Mouse (Mus musculus) limb, embryonic 14.5 days (tissue): Measurements from ENCODE around the gene Rhbdl1. TPM values are rescaled to one million over a fixed set of nuclear protein-coding genes. Genes with fewer than 3 reads are reported as not detected.
"Not testable (repeated sequence)": the region's sequence is repeated elsewhere in the genome, so short reads cannot be mapped to it uniquely, and the experiment has no call there.

Source experiments
- ATAC-seq: fragments of 200-750 bp; cut with Nextera tagmentation; 2 replicates; pipeline ENCODE4 v1.8.0; 2017; ENCODE audit warnings: low read depth, moderate number of reproducible peaks, moderate TSS enrichment; ENCODE audit not compliant: low FRiP score
- DNase-seq: peaks from one replicate; pipeline ENCODE4 v3.0.0-alpha.2; 2015; ENCODE audit warnings: low spot score
- H3K27ac ChIP-seq: fragments of 300-500 bp; sonication (generic); replicated peaks from 2 replicates; pipeline ENCODE4 v1.5.1; 2014; ENCODE audit warnings: low read depth, mild to moderate bottlenecking, low read length, moderate library complexity, mixed read lengths
- H3K27me3 ChIP-seq: fragments of 300-500 bp; sonication (generic); 2 replicates; pipeline ENCODE4 v1.6.1; 2014; ENCODE audit warnings: low read length, mixed read lengths; ENCODE audit not compliant: control insufficient read depth, insufficient read depth
- H3K36me3 ChIP-seq: fragments of 300-500 bp; sonication (generic); 2 replicates; pipeline ENCODE4 v1.6.1; 2014; ENCODE audit warnings: mild to moderate bottlenecking, low read length, moderate library complexity, mixed read lengths; ENCODE audit not compliant: control insufficient read depth, insufficient read depth
- H3K4me1 ChIP-seq: fragments of 300-500 bp; sonication (generic); 2 replicates; pipeline ENCODE4 v1.6.1; 2014; ENCODE audit warnings: antibody characterized with exemption, low read length, mixed read lengths; ENCODE audit not compliant: control insufficient read depth, insufficient read depth
- H3K4me2 ChIP-seq: fragments of 300-500 bp; sonication (generic); replicated peaks from 2 replicates; pipeline ENCODE4 v1.6.1; 2014; ENCODE audit warnings: low read depth, mild to moderate bottlenecking, low read length, moderate library complexity; ENCODE audit not compliant: severe bottlenecking
- H3K4me3 ChIP-seq: fragments of 300-500 bp; sonication (generic); replicated peaks from 2 replicates; pipeline ENCODE4 v1.5.1; 2014; ENCODE audit warnings: low read length
- H3K9ac ChIP-seq: fragments of 300-500 bp; sonication (generic); 2 replicates; pipeline ENCODE4 v1.6.1; 2014; ENCODE audit warnings: mild to moderate bottlenecking, low read depth, low read length, moderate library complexity; ENCODE audit not compliant: severe bottlenecking
- H3K9me3 ChIP-seq: fragments of 300-500 bp; sonication (generic); 2 replicates; pipeline ENCODE4 v1.6.1; 2016; ENCODE audit warnings: low read length; ENCODE audit not compliant: control insufficient read depth
- POLR2A ChIP-seq: fragments of 200-500 bp; IDR thresholded peaks from 2 replicates; pipeline ENCODE4 v1.8.0; 2012; ENCODE audit warnings: inconsistent platforms, mild to moderate bottlenecking, moderate library complexity, borderline replicate concordance; ENCODE audit not compliant: insufficient read depth, insufficient read length; ENCODE audit errors: extremely low read depth
- WGBS: fragments of 180-500 bp; shearing (Covaris S2); extraction: QIAGEN DNeasy Blood & Tissue Kit; methylation state at CpG from one replicate; pipeline ENCODE4 v1.1.7; 2014; 5-methylcytosine and 5-hydroxymethylcytosine counted together
- polyA plus RNA-seq, 2 experiments: library from polyadenylated mRNA; depleted of rRNA in 1 of 2; stranded (reverse) in 1 of 2; unstranded in 1 of 2; fragments of >200 nt; fragmentation: Nextera tagmentation in 1 of 2; extraction: Ambion mirVana in 1 of 2; gene quantifications; 2 replicates each; pipeline versions ENCODE4 v1.2.1 to v1.2.3; 2012 to 2014

Rhbdl1 gene
- polyA plus RNA-seq, 2 experiments = 2.3 to 11.7 TPM

DNA sequence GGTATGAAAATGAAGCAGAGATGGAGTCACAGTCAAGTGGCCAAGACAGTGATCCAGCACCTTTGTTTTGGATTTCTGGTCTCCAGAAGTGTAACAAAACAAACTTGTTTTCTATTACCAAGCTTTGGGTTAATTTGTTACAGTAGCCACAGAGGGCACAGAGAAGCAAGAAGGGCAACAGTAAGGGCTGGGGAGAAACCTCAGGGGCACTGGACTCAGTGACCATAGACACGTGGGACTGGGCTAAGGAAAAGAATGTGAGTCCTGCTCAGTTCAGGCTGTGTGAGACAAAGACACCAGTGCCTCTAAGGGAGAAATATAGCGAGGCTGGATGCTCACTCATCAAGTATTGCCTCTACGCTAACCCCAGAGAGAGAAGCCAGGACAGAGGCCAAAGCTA is 35.6 kb upstream of the Rhbdl1 start:
- no peak for DNase-seq

DNA sequence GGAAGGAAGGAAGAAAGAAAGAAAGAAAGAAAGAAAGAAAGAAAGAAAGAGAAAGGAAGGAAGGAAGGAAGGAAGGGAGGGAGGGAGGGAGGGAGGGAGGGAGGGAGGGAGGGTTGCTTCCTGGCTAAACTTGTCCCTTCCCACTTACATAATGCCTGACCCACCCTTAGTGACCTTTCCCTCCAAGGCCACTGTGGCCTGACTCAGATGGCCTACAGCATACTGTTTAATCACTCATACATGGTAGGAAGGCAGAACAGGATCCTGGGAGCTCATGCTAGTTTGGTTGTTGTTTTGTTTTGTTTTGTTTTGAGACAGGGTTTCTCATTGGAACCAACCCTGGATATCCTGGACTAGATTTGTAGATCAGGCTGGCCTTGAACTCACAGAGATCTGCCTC is 34.5 kb upstream of the Rhbdl1 start:
- not testable (repeated sequence) for H3K27ac ChIP-seq, H3K27me3 ChIP-seq, H3K4me2 ChIP-seq, DNase-seq, H3K36me3 ChIP-seq, H3K4me3 ChIP-seq, ATAC-seq, H3K9ac ChIP-seq, H3K9me3 ChIP-seq
- H3K4me1 ChIP-seq = peaks cover 20% of the 10 kb centered on the region

More for the DNA sequence above, 35.6 kb upstream of the Rhbdl1 start:
- H3K4me3 ChIP-seq = no peak overlapping the region
- WGBS = 80% methylated on average over 3 of the region's 3 CpGs
- no peaks in the 10 kb centered on the region for H3K9me3 ChIP-seq
- no peak overlapping the region for H3K9ac ChIP-seq
- peaks cover 2% of the 10 kb centered on the region; the same call in 1 of the 2 replicates for H3K36me3 ChIP-seq
- H3K4me2 ChIP-seq = no peak overlapping the region
- peaks cover 18% of the 10 kb centered on the region for H3K4me1 ChIP-seq
- TF ChIP-seq POLR2A = no peak
- no peaks in the 10 kb centered on the region for H3K27me3 ChIP-seq
- no peak for ATAC-seq
- no peak overlapping the region for H3K27ac ChIP-seq

DNA sequence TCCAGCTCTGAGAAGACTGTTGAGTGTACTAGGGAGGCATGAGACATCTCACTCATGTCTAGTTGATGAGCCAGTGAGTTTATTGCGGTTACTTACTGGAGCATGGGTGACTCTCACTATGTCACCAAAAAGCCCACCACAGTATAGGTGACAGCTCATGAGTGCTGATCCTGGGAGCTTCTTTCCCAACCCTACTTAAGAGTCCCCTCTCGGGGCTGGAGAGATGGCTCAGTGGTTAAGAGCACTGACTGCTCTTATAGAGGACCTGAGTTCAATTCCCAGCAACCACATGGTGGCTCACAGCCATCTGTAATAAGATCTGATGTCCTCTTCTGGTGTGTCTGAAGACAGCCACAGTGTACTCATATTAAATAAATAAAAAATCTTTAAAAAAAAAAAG is 32.9 kb upstream of the Rhbdl1 start:
- Histone ChIP-seq H3K27ac (no peak overlapping the region), H3K4me1 (peaks cover 12% of the 10 kb centered on the region), H3K4me3 (no peak overlapping the region), H3K4me2 (no peak overlapping the region), H3K9ac (no peak overlapping the region), H3K36me3 (no peaks in the 10 kb centered on the region), H3K27me3 (no peaks in the 10 kb centered on the region), H3K9me3 (no peaks in the 10 kb centered on the region)
- no peak for ATAC-seq
- DNase-seq = no peak
- WGBS = 92% methylated on average over 2 of the region's 2 CpGs
- no peak for TF ChIP-seq POLR2A

DNA sequence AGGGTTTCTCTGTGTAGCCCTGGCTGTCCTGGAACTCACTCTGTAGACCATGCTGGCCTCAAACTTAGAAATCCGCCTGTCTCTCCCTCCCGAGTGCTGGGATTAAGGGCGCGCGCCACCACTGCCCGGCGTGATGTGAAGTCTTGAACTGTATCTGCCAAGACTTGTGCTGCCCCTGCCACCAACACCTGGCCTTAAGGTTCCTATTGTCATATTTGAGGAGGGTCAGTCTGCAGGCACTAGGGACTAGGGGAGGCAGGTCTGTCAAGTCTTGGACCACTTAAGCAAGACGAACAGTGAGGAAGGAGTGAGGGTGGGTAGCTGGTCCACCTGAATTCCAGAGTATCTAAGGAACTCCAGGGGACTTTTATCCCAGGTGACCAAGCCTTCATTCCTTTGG is 32.4 kb upstream of the Rhbdl1 start:
- no peaks in the 10 kb centered on the region for H3K36me3 ChIP-seq
- H3K27me3 ChIP-seq = no peaks in the 10 kb centered on the region
- no peak for ATAC-seq
- no peak overlapping the region for H3K9ac ChIP-seq
- peaks cover 12% of the 10 kb centered on the region for H3K4me1 ChIP-seq
- H3K9me3 ChIP-seq = no peaks in the 10 kb centered on the region
- 98% methylated on average over 8 of the region's 8 CpGs for WGBS
- H3K4me2 ChIP-seq = no peak overlapping the region
- H3K27ac ChIP-seq = no peak overlapping the region
- no peak overlapping the region for H3K4me3 ChIP-seq
- TF ChIP-seq POLR2A = no peak
- no peak for DNase-seq

DNA sequence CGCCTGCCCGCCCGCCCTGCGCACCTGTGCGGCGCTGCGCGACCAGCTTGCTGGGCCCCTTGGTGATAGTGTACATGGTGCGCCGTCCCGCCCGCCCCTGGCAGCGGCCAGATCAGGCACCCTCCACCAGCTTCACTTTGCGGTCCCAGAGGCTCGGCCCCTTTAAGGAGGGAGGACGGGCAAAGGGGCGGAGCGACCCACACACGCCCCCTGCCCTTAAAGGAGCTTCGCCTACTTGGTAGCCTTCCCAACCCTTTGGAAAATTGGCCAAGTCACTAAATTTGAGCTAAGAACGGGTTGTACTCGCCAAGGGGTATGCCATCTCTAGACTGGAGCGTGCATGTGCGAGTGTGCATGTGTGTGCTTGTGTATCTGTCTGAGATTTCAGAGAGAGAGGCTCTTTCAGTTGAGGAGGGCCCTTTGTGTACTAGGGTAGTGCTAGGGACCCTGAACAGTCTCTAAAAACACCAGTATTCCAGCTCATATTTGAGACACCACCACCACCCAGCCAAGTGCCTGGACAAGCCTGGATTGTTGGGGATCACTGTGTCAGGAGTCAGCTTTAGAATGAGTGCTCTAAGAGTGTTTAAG is 31.6 kb upstream of the Rhbdl1 start, which contains the start of gene Mcrip2:
Gene Mcrip2, minus strand, starts transcription at position 164 of the 591 bp plus-strand sequence.
- Histone ChIP-seq H3K4me1 (peaks cover 12% of the 10 kb centered on the region), H3K4me3 (peak within 1 kb of the TSS; percentile 76), H3K36me3 (no peaks in the 10 kb centered on the region), H3K9ac (peak within 1 kb of the TSS; percentile 55), H3K27me3 (no peaks in the 10 kb centered on the region), H3K27ac (peak within 1 kb of the TSS; percentile 63), H3K9me3 (no peaks in the 10 kb centered on the region), H3K4me2 (peak within 1 kb of the TSS; percentile 97)
- WGBS = under 1% methylated on average over 24 of the region's 24 CpGs
- no peak for TF ChIP-seq POLR2A
- peak; percentile 84 for DNase-seq
- ATAC-seq = peak; percentile 90
